10 mouse cellular contexts compared by ENCODE assay signal in genomic region chr16:66585698-66586284, GRCm38 (mm10).
DNase-seq lines count a peak whose midpoint lies in the region; ATAC-seq and TF ChIP-seq lines count a peak whose summit lies in the region.
"Had no signal": no experiment of that assay in that cellular context is flagged by ENCODE, and none has a peak within 500 bp of the region (broad histone marks: within the 10 kb centered on the region; RNA-seq: fewer than 3 reads in every experiment).

No protein-coding gene starts in this region.

- no peaks in the 10 kb centered on the region for H3K36me3 ChIP-seq in heart, embryonic 16.5 days (ENCODE audit: control insufficient read depth, insufficient read depth)
- no peaks in the 10 kb centered on the region for H3K36me3 ChIP-seq in hindbrain, embryonic 10.5 days
- H3K36me3 ChIP-seq in midbrain, embryonic 13.5 days: no peaks in the 10 kb centered on the region
- H3K36me3 ChIP-seq: G1E; liver, embryonic 13.5 days had no signal

- H3K4me2 ChIP-seq in heart, embryonic 16.5 days (ENCODE audit: low read depth, low read length): peak overlapping the region; percentile 60
- peak overlapping the region; percentile 49 for H3K4me2 ChIP-seq in midbrain, embryonic 13.5 days (replicated peaks)
- H3K4me2 ChIP-seq: liver, embryonic 13.5 days had no signal

- H3K9me3 ChIP-seq in heart, embryonic 16.5 days (replicated peaks; ENCODE audit: control insufficient read depth, low read length): no peaks in the 10 kb centered on the region
- H3K9me3 ChIP-seq in hindbrain, embryonic 10.5 days: no peaks in the 10 kb centered on the region
- H3K9me3 ChIP-seq in midbrain, embryonic 13.5 days: no peaks in the 10 kb centered on the region
- H3K9me3 ChIP-seq: liver, embryonic 13.5 days had no signal

- no peak for DNase-seq in heart, adult 11 months
- DNase-seq in brain, embryonic 14.5 days (ENCODE audit: low read depth): peak; percentile 76
- peak; percentile 22 for DNase-seq in hindbrain, embryonic 10.5 days (ENCODE audit: low spot score)
- no peak for DNase-seq in urinary bladder, postnatal 10 days (ENCODE audit: low spot score)
- DNase-seq in kidney, postnatal 10 days: no peak
- DNase-seq in urinary bladder, postnatal 25 days (ENCODE audit: low spot score): no peak
- DNase-seq: liver, embryonic 13.5 days had no signal

- peak overlapping the region; percentile 40 for H3K4me3 ChIP-seq in heart, embryonic 16.5 days (ENCODE audit: low read length)
- peak overlapping the region; percentile 26 for H3K4me3 ChIP-seq in hindbrain, embryonic 10.5 days
- peak overlapping the region; percentile 20 for H3K4me3 ChIP-seq in midbrain, embryonic 13.5 days (replicated peaks)
- H3K4me3 ChIP-seq: liver, embryonic 13.5 days had no signal

- no peaks in the 10 kb centered on the region for H3K27me3 ChIP-seq in heart, embryonic 16.5 days (ENCODE audit: control insufficient read depth, insufficient read depth, low read length)
- H3K27me3 ChIP-seq in hindbrain, embryonic 10.5 days (ENCODE audit: insufficient read depth, poor library complexity, severe bottlenecking): no peaks in the 10 kb centered on the region
- no peaks in the 10 kb centered on the region for H3K27me3 ChIP-seq in midbrain, embryonic 13.5 days
- H3K27me3 ChIP-seq: liver, embryonic 13.5 days had no signal

- TF ChIP-seq POLR2A in brain, embryonic 14.5 days (IDR thresholded peaks at IDR 0.05; ENCODE audit: borderline replicate concordance, extremely low read depth, insufficient read depth, insufficient read length, poor library complexity, severe bottlenecking): no peak

- H3K4me1 ChIP-seq in heart, embryonic 16.5 days (ENCODE audit: control insufficient read depth, insufficient read depth, low read length): no peaks in the 10 kb centered on the region
- peaks cover 4% of the 10 kb centered on the region; the same call in 1 of the 2 replicates for H3K4me1 ChIP-seq in hindbrain, embryonic 10.5 days (replicated peaks)
- peaks cover 11% of the 10 kb centered on the region for H3K4me1 ChIP-seq in midbrain, embryonic 13.5 days (replicated peaks)
- H3K4me1 ChIP-seq: liver, embryonic 13.5 days had no signal

- no peak overlapping the region for H3K27ac ChIP-seq in heart, embryonic 16.5 days (ENCODE audit: low read length)
- no peak overlapping the region for H3K27ac ChIP-seq in hindbrain, embryonic 10.5 days
- no peak overlapping the region for H3K27ac ChIP-seq in midbrain, embryonic 13.5 days
- H3K27ac ChIP-seq: liver, embryonic 13.5 days had no signal

- no peak for ATAC-seq in heart, embryonic 16.5 days (replicated peaks; ENCODE audit: extremely low read depth, insufficient read depth, low FRiP score)
- peak; percentile 73 for ATAC-seq in midbrain, embryonic 13.5 days

- peak; percentile 5; the same call in 1 of the 2 replicates for TF ChIP-seq CTCF in brain, embryonic 14.5 days (IDR thresholded peaks at IDR 0.05; ENCODE audit: borderline replicate concordance, extremely low read depth, insufficient read depth, insufficient read length)

- WGBS in heart, embryonic 16.5 days: 6% methylated on average over 12 of the region's 12 CpGs
- WGBS in hindbrain, embryonic 10.5 days: 5% methylated on average over 12 of the region's 12 CpGs
- 7% methylated on average over 12 of the region's 12 CpGs for WGBS in midbrain, embryonic 13.5 days

- 0 out of 2 replicates have a peak overlapping the region, but pooled peaks have one; percentile 21 for H3K9ac ChIP-seq in heart, embryonic 16.5 days (ENCODE audit: low read length)
- H3K9ac ChIP-seq in midbrain, embryonic 13.5 days (replicated peaks): no peak overlapping the region
- H3K9ac ChIP-seq: liver, embryonic 13.5 days had no signal

Comparison
In these comparisons a context has a peak if more than half of its experiments do, and no peak if none do; other contexts are left out.
1. DNase-seq: peak in brain, embryonic 14.5 days (single experiment) and hindbrain, embryonic 10.5 days (single experiment); none in heart, adult 11 months (single experiment), urinary bladder, postnatal 10 days (single experiment), kidney, postnatal 10 days (single experiment) and urinary bladder, postnatal 25 days (single experiment).
2. Peak in every context shown above with its lines, with median percentiles within 50 percentile points of each other: H3K4me3 ChIP-seq.